Mouse (Mus musculus) kidney, postnatal 10 days (tissue): ENCODE results near the gene Rims1.

Experiments
- DNase-seq: peaks from one replicate; pipeline ENCODE4 v3.0.0; 2021; ENCODE audit warnings: mixed read lengths

The Rims1 gene

DNA sequence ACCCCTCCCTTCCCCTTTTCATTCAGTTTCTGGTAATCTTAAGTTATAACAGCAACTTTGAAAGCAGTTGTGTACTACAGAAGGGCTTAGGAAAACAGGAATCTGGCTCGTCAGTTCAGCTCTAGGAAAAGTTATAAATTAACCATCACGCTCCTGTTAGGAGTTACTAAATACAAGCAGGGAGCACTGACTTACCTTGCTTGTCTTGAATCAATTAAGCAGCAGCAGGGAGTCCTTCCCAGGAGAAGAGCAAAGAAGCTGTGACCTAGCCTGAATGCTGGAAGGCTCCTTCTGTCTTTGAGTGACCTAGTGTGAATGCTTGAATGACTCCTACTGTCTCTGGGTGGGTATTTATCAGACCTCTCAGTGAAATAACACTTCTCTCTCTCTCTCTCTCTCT is 490.3 kb downstream of the Rims1 start:
- no peak for DNase-seq

GRCm38 (mm10) chr1:22311471-22311870 is 494.3 kb downstream of the Rims1 start:
- no peak for DNase-seq

- DNase-seq, result no peak
These were observed 499.3 kb downstream of the Rims1 start for GRCm38 (mm10) chr1:22306519-22306918.

GRCm38 (mm10) chr1:22305932-22306331 is 499.9 kb downstream of the Rims1 start:
- DNase-seq, result no peak

DNA sequence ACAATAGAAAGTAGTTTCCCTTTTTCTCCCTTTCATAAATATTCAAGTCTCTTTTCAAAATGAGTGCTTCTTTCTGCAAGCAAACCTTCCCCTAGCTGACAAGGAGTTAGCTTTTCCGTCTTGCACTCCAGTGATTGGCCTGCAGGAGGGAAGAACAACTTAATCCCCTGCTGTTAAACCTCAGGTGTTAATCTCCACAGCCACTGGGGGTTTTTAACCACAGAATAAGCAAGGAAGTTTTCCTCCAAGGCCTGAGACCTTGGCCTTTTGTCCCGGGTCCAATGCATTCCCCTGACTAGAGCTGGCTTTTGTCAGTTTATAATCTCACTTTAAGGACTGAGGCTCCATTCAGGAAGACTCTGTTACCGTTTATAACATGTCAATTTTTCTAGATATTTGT is 511.8 kb downstream of the Rims1 start:
- DNase-seq, result no peak

- DNase-seq, result no peak
These were observed 512.5 kb downstream of the Rims1 start for GRCm38 (mm10) chr1:22293310-22293709.

DNA sequence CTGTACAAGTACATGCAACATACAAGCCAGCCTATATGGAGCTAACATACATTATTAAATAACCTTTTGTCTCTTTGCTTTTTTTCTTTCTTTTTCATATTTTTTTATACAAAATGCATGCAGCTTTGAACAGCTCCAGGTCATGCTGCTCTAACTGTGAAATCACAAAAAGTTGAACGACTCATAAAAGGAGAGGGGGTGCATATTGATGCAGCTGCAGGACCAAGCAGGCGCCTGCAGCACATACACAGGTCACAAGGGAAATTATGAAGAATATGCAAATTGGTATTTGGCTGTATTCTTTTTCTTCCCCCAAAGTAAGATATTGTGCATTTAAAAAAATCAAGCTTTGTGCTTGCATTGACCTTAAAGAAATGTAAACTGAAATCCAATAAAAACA is 519.0 kb downstream of the Rims1 start:
- no peak for DNase-seq

DNA sequence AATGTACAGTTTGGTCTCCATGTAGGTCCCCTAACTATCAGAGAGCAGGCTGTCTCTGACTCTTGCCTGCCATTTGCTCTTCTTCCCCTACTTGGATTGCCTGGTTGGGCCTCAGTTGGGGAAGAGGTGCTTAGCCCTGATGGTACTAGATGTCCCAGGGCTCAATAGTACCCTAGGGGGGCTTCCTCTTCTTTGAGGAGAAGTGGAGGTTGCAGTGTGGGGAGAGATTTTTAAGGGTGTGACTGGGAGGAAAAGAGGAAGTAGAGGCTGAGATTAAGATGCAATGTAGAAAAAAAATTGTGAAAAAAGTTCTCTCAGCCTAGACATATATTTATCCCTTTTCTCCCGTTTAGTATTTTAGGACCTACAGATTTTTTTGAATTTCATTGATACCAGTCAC is 525.8 kb downstream of the Rims1 start:
- no peak for DNase-seq

DNA sequence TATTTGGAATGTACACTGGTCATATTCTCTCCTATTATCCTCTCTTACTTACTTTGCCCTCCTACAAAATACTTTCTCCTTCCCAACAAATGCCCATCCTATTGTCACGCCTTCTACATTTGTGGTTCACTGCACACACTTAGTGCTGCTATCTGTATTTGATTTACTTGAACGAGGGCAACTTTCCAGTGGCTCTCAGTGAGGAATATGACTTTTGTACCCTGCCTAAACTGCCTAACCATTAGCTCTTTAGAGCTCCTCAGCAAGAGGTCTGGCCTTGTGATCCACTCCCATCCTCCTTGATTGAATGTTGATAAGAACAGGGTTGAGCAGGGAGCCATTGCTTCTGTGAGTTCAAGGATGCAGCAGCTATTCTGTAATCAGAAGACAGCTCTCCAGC is 531.7 kb downstream of the Rims1 start:
- no peak for DNase-seq

- DNase-seq, result no peak
These were observed 535.7 kb downstream of the Rims1 start for GRCm38 (mm10) chr1:22270131-22270530.

GRCm38 (mm10) chr1:22268581-22269359 is 537.0 kb downstream of the Rims1 start:
- DNase-seq, result peak; percentile 87

DNA sequence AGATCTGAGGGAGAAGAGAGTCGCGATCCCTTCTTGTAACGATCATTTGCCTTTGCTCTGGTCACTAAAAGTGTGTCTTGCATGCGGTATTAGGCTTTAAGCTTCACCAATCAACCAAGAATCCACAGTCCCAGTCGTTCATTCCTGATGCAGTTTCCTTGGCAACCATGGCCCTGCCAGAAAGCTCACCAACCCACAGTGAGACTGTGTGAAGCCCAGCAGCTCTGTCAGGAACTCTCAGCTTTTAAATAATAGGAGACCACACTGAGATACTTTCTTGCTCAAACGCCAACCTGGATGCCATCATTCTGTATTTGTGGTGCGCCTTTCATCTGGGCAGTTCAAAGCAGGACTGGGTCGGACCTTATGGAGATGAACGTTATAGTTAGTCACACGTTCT is 539.3 kb downstream of the Rims1 start:
- no peak for DNase-seq

DNA sequence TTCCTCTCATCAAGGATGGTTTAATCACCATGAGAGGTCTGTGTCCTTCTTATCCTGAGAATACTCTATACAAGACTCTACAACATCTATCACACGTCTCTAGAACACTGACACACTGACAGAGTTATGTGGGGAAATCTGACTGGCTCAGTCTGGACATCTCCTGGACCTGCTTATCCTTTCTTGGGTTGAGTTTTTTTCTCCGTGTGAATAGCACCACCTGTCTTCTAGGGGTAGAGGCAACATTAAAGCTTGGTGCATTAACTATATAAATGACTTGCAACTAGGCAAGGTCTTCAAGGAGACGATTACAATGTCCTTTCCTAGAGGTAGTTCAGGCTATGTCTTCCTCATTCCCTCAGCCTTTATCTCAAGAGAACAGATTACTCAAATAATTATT is 540.3 kb downstream of the Rims1 start:
- DNase-seq, result no peak

DNA sequence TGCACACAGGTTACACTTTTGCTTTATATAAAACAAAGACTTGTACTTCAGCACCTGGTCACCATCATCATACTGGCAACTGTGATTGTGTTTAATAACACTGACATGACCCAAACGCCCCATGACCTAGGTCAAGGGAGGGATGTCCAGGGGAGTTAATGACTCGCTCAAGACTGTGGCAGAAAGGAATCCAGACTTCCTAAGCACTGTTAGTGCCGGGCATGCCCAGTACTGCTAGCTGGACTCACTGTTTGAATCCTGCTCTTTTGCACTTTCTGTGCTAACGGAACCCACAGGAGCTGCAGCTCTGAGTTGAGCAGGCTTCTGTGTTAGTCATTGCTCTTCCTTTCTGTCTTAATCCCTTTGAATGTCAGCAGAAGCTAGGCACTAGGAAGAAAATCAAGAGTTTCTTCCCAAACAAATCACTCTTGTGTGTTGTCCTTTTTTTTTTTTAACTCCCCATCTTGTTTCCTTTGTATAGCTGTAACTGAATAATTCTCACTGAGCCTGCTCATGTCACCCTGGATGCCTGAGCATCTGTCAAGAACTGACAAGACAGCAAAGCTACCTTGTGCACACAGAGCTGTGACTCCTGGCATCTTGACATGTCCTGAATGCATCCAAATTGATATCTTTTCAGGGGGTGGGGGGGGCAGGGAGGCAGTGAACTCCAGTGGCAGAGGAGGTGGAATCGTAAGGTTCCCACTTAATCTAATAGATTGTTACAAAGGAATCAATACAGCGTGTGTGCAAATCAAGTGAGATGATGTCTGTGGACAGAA is 543.4 kb downstream of the Rims1 start:
- no peak for DNase-seq

DNA sequence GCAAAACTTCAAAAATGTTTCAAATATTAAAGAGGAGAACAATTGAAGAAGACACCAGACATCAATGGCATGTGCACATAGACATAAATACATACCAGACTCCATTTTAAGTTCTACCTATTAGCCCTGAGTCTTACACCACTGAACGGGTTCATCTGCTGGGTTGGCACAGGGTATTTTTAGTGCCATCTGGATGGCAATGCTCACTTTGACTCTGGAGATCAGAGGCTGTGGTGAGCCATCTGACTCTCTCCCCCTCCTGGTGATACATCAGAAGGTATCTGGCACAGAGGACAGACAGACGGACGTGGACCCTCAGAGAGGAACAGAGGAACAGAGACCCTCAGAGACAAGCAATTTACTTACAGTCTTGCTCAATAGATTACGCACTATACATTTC is 544.1 kb downstream of the Rims1 start:
- no peak for DNase-seq

DNA sequence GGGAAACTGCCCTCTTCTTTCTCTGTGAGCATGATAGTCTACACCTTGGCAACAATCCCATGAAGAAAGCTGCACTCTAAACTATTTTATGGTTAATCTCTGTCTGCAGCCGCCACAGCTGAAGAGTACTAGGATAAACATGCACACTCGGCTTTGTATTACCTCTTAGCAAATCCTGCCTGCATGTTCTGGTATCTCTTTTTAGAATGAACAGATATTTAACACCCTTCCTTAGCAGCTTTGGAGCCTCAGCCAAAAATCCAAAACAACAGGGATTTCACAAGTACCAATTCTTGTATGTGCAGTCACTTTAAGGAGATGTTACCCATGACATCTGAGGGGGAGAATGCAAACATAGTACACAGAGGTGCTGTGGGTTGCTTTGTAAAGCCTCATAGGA is 545.5 kb downstream of the Rims1 start:
- no peak for DNase-seq

- DNase-seq, result no peak
These were observed 547.4 kb downstream of the Rims1 start for GRCm38 (mm10) chr1:22258356-22258755.

DNA sequence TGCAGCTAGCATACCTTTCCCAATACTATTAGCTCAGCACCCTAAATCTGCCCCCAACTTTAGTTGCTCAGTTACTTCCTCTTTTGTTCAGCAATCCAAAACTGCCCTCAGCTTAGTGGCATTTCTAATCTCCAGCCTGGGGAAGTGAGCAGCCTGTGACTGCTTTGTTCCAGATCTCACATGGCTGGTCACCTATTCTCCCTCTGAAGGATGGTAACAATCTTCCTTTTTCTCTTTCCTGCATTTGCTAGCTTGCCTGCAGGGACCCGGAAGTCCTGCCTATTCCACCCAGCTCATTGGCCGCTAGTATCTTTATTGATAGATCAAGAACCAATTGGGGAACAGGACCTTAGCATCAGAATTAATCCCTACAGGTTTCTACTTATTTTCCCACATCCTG is 551.5 kb downstream of the Rims1 start:
- no peak for DNase-seq

DNA sequence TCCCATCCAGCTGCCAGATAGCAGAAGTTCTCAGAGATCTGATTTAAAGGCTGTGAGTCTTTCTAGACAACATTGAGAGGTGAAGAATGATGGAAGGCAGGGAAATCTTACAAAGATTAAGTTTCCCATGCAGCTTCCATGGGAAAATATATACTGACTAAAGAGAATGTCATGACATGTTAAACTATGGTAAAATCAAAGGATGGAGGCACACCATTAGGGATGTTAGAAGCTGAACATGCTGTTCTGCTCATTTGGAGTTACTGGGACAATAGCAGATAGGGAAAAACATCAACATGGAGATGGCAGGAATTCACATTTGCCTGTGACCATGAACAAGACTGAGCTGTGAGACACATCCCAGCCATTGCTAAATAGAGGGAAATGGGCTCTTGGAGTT is 552.9 kb downstream of the Rims1 start:
- no peak for DNase-seq

- DNase-seq, result no peak
These were observed 556.9 kb downstream of the Rims1 start for GRCm38 (mm10) chr1:22248898-22249386.

DNA sequence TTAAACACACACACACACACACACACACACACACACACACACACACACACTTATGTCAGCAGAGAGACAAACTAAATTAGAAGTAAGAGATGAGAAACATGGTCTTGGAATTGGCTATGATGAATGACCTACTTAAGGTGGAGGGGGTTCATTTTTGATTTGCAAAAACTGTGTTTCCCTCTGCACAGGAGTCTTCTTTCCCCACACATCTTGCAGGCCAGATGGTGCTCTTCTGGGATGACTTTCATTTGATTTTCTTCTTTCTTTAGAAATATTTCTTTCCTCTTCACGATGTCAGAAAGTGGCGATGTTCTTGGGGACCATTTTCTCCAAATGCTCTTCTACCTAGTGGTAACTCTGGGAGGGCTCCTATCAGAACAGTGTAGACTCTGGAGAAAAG is 560.0 kb downstream of the Rims1 start:
- no peak for DNase-seq
